Mouse (Mus musculus) forebrain, embryonic 14.5 days (tissue): ENCODE measurements at regions not wholly inside any gene's neighbourhood (a gene's known extent, or its start where the extent isn't known, plus 50 kb on each side); places are given as distances from the start of the nearest gene placed in this dataset.
"Not testable (repeated sequence)": the region's sequence is repeated elsewhere in the genome, so short reads cannot be mapped to it uniquely, and the experiment has no call there.

ENCODE experiments used
- ATAC-seq: fragments of 200-750 bp; cut with Nextera tagmentation; 2 replicates; pipeline ENCODE4 v1.8.0; 2017; ENCODE audit warnings: mild to moderate bottlenecking, moderate library complexity
- DNase-seq: peaks from one replicate; pipeline ENCODE4 v3.0.0-alpha.2; 2015; ENCODE audit warnings: low spot score
- H3K27ac ChIP-seq: fragments of 300-500 bp; sonication (generic); 2 replicates; pipeline ENCODE4 v1.5.1; 2014; ENCODE audit warnings: low read depth, mild to moderate bottlenecking, control low read depth, low read length, moderate library complexity
- H3K27me3 ChIP-seq: fragments of 300-500 bp; sonication (generic); replicated peaks from 2 replicates; pipeline ENCODE4 v1.6.1; 2014; ENCODE audit warnings: low read length, control low read depth, mixed read lengths; ENCODE audit not compliant: control insufficient read depth, insufficient read depth
- H3K36me3 ChIP-seq: fragments of 300-500 bp; sonication (generic); 2 replicates; pipeline ENCODE4 v1.6.1; 2014; ENCODE audit warnings: low read length, control low read depth; ENCODE audit not compliant: control insufficient read depth, insufficient read depth
- H3K4me1 ChIP-seq: fragments of 300-500 bp; sonication (generic); 2 replicates; pipeline ENCODE4 v1.6.1; 2014; ENCODE audit warnings: antibody characterized with exemption, low read length, control low read depth; ENCODE audit not compliant: control insufficient read depth, insufficient read depth
- H3K4me2 ChIP-seq: fragments of 300-500 bp; sonication (generic); 2 replicates; pipeline ENCODE4 v1.6.1; 2014; ENCODE audit warnings: mild to moderate bottlenecking, control low read depth, low read length
- H3K4me3 ChIP-seq: fragments of 300-500 bp; sonication (generic); 2 replicates; pipeline ENCODE4 v1.5.1; 2014; ENCODE audit warnings: low read depth, low read length, control low read depth
- H3K9ac ChIP-seq: fragments of 300-500 bp; sonication (generic); 2 replicates; pipeline ENCODE4 v1.6.1; 2014; ENCODE audit warnings: mild to moderate bottlenecking, low read length, control low read depth, moderate library complexity
- H3K9me3 ChIP-seq: fragments of 300-500 bp; sonication (generic); replicated peaks from 2 replicates; pipeline ENCODE4 v1.6.1; 2016; ENCODE audit warnings: low read length, control low read depth, mixed read lengths; ENCODE audit not compliant: control insufficient read depth
- WGBS: fragments of 180-500 bp; shearing (Covaris S2); extraction: QIAGEN DNeasy Blood & Tissue Kit; methylation state at CpG from one replicate; pipeline ENCODE4 v1.1.7; 2014; 5-methylcytosine and 5-hydroxymethylcytosine counted together

DNA sequence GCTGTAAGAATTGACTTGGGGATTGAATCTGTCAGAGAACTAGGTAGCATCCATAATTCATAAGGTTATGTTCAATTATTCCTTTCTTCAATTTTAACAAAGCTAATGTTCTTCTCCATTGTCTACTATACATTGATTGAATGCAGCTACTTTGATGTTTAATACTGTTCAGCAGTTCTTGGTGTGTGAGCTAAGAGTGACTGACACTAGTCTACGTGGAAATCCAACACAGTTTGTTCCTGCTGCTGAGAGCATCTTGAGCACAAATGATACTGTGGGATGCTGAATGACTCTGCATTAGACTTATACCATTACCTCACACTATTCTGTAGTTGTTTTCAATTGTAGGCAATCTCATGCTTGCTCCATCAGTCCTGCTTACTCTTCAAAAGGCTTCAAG, 249.4 kb upstream of the Akr1e1 start:
- WGBS: 49% methylated on average over 1 of the region's 1 CpGs
- Histone ChIP-seq H3K27me3 (no peaks in the 10 kb centered on the region), H3K4me1 (no peaks in the 10 kb centered on the region), H3K27ac (no peak overlapping the region), H3K4me3 (no peak overlapping the region), H3K9me3 (no peaks in the 10 kb centered on the region), H3K4me2 (no peak overlapping the region), H3K9ac (no peak overlapping the region), H3K36me3 (no peaks in the 10 kb centered on the region)
- no peak for ATAC-seq
- DNase-seq: peak; percentile 2

DNA sequence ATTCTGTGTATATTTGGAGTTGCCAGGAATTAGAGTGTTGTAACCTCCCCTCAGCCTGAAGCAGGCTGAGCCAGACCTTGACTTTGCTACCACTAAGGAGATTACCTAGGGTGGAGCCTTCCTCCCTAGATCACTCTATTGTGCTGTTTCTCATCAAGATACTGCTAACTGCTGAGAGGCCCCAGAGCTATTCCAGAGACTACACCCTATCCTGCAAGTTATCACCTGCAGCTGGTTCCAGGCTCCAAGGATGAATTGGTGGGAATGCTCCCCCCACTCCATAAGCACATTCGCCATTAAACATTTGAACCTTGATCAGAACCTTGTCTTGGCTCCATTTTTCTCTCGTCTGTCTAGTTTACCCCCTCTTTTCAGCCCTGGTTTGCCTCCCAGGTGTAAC, 230.5 kb upstream of the Akr1e1 start:
- not testable (repeated sequence) for H3K4me1 ChIP-seq, H3K36me3 ChIP-seq, H3K9me3 ChIP-seq, H3K9ac ChIP-seq, H3K27ac ChIP-seq, H3K4me3 ChIP-seq, H3K4me2 ChIP-seq, DNase-seq, ATAC-seq, H3K27me3 ChIP-seq
- WGBS: 83% methylated on average over 2 of the region's 2 CpGs

DNA sequence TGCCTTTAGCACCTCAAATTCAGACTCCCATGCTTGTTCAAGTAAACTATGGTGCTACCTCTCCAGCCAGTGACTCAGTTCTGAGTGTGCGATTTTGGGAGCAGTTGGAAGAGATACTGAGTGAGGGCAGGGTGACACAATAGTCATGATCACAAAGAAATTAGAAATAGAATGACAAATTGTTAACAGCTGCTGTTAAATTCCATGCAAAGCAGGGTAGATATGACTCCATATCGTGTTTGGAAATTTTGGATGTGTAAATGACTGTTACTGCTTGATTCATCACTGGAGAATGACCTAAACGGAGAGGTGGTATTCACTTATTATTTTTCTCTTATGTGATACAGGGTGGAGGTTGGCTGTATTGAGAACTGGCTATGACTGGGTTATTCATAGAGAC, 217.8 kb upstream of the Akr1e1 start:
- no peak overlapping the region for H3K4me2 ChIP-seq
- H3K9me3 ChIP-seq: no peaks in the 10 kb centered on the region
- H3K27me3 ChIP-seq: no peaks in the 10 kb centered on the region
- 95% methylated on average over 3 of the region's 3 CpGs for WGBS
- no peaks in the 10 kb centered on the region for H3K36me3 ChIP-seq
- H3K27ac ChIP-seq: no peak overlapping the region
- no peak for DNase-seq
- H3K9ac ChIP-seq: no peak overlapping the region
- H3K4me1 ChIP-seq: no peaks in the 10 kb centered on the region
- no peak overlapping the region for H3K4me3 ChIP-seq
- no peak for ATAC-seq

DNA sequence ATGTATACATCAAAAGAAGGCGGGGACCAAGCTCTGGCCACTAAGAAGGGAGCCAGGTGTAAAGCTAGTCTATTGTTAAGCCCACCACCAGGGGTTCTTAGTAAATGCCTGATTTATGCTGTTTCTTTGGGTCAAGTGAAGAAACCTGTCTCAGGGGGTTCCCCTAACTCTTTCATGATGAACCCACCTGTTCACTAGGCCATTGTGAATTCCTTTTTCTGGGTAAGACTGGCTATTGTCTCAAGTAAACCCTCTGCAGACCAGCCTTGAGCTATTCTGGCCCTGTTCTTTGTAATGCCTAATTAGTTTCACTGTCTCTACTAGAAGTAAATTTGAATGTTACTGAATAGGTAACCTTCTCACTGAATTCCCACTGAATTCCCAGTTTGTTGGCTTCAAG, 216.8 kb upstream of the Akr1e1 start:
- H3K4me2 ChIP-seq, H3K9me3 ChIP-seq, H3K27me3 ChIP-seq, H3K9ac ChIP-seq, H3K27ac ChIP-seq, DNase-seq, H3K4me3 ChIP-seq, H3K4me1 ChIP-seq, ATAC-seq, H3K36me3 ChIP-seq: not testable (repeated sequence)
- 70% methylated on average over 1 of the region's 1 CpGs for WGBS

DNA sequence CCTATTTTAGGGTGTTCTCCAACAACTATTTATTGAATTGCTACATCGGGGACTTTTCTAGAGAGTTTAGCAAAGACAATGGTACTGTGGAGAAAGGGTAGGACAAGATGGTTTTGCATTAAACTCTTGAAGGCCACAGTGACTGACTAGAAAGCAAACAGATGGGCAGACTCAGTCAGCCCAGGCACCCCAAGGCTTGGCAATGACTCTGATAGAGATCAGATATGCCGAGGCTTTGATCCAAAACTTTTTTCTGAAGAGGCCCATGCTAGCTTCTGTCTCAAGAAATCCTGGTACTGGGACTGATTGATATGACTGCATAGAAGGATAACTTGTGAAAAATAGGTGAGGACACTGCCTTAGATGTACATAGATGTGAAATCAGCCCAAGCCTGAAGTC, 197.9 kb upstream of the Akr1e1 start:
- Histone ChIP-seq H3K4me3 (no peak overlapping the region), H3K9ac (no peak overlapping the region), H3K9me3 (no peaks in the 10 kb centered on the region), H3K27ac (no peak overlapping the region), H3K27me3 (no peaks in the 10 kb centered on the region), H3K4me2 (no peak overlapping the region), H3K36me3 (no peaks in the 10 kb centered on the region), H3K4me1 (no peaks in the 10 kb centered on the region)
- WGBS: 94% methylated on average over 2 of the region's 2 CpGs
- no peak for ATAC-seq
- DNase-seq: no peak

DNA sequence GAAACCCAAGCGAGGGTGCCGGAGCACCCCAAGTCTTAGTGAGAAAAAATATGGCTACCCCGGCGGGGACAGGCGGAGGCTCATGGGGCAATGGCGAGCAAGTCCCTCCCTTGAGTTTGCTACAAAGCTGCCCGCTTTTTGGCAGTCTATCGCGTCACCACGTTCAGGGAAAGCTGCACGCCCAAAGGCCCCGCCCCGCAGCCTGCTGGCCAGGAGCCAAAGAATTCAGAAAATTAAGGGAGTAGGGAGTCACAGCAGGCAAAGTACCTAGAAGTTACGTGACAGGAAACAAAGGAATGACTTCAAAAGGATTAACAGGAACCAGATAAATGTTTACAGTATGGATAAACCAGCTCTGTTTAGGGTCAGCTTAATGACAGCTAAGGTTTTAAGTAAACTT, 191.7 kb upstream of the Akr1e1 start:
- H3K9ac ChIP-seq: no peak overlapping the region
- no peak overlapping the region for H3K4me2 ChIP-seq
- H3K27ac ChIP-seq: no peak overlapping the region
- peaks cover 5% of the 10 kb centered on the region; the same call in 1 of the 2 replicates for H3K9me3 ChIP-seq
- H3K4me1 ChIP-seq: no peaks in the 10 kb centered on the region
- no peaks in the 10 kb centered on the region for H3K27me3 ChIP-seq
- no peak for DNase-seq
- WGBS: 88% methylated on average over 14 of the region's 14 CpGs
- ATAC-seq: no peak
- H3K4me3 ChIP-seq: no peak overlapping the region
- H3K36me3 ChIP-seq: no peaks in the 10 kb centered on the region

DNA sequence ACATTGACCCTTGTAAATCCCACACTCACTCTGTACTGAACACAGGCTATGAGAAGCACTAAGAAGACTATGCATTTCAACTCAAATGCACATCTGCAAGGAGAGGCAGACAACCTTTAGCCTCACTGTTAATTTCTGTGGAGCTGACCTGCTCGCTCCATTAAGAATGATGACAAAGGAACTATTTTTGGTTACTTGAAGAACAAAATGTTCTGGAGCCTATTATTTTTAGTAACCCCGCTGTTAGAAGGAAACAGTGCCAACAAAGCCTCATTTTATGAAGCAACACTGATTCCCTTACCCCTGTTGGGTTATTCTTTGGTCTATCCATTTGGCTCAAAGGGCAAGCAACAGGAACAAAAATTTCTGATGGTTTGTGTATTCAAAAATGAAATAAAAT, 182.2 kb upstream of the Akr1e1 start:
- WGBS: 73% methylated on average over 2 of the region's 2 CpGs
- DNase-seq: no peak

DNA sequence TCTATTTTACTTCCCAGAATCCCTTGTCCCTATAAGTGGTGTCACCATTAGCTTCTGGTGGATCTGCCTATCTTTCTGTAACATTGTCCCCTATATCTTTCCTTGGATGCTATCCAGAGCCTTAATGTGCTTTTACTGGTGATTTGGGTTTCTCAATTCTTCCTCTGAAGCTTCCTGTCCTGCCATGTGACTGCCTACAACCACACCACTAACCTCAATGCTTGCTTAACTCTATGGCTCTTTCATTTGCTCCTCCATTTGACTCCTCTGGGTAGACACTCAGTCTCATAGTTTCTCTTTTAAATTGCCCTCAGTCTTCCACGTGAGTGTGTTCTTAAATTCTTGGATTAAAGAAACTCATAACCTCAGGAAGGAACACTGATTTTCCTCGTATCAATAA, 181.4 kb upstream of the Akr1e1 start:
- no peak overlapping the region for H3K27ac ChIP-seq
- H3K4me1 ChIP-seq: no peaks in the 10 kb centered on the region
- H3K4me3 ChIP-seq: no peak overlapping the region
- no peak for DNase-seq
- H3K4me2 ChIP-seq: no peak overlapping the region
- no peaks in the 10 kb centered on the region for H3K27me3 ChIP-seq
- 77% methylated on average over 2 of the region's 2 CpGs for WGBS
- no peak for ATAC-seq
- H3K36me3 ChIP-seq: no peaks in the 10 kb centered on the region
- no peak overlapping the region for H3K9ac ChIP-seq
- no peaks in the 10 kb centered on the region for H3K9me3 ChIP-seq

More for the DNA sequence above, 182.2 kb upstream of the Akr1e1 start:
- H3K9ac ChIP-seq: no peak overlapping the region
- no peaks in the 10 kb centered on the region for H3K36me3 ChIP-seq
- H3K4me1 ChIP-seq: no peaks in the 10 kb centered on the region
- no peak for ATAC-seq
- H3K27ac ChIP-seq: no peak overlapping the region
- H3K4me3 ChIP-seq: no peak overlapping the region
- no peaks in the 10 kb centered on the region for H3K27me3 ChIP-seq
- no peaks in the 10 kb centered on the region for H3K9me3 ChIP-seq
- H3K4me2 ChIP-seq: no peak overlapping the region

DNA sequence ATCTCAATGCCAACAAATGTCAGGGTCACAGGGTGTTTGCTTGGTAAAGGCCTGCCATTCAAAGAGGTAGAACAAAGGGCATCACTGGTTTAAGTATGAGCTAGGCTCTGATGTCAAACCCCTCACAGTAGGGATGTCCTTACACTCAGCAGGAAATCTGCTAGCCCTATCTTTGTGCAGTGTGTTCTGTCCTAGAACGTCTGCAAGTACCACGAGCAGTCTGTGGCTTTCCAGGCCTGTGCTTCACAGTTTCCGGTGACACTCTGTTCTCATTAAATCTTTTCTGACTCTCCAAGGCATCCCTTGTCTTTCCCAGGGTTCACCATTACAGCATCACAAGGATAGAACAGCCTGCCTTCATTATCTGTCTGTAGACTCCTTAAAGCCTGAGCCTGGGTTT, 174.3 kb upstream of the Akr1e1 start:
- ATAC-seq: no peak; the same call in 1 of the 2 replicates
- no peak overlapping the region for H3K4me3 ChIP-seq
- H3K9ac ChIP-seq: no peak overlapping the region
- WGBS: 61% methylated on average over 3 of the region's 3 CpGs
- H3K4me2 ChIP-seq: no peak overlapping the region
- H3K27me3 ChIP-seq: no peaks in the 10 kb centered on the region
- no peaks in the 10 kb centered on the region for H3K4me1 ChIP-seq
- no peaks in the 10 kb centered on the region for H3K9me3 ChIP-seq
- H3K36me3 ChIP-seq: no peaks in the 10 kb centered on the region
- DNase-seq: no peak
- H3K27ac ChIP-seq: no peak overlapping the region
